Mouse (Mus musculus): ENCODE measurements around the gene Ppp1r10.

DNA sequence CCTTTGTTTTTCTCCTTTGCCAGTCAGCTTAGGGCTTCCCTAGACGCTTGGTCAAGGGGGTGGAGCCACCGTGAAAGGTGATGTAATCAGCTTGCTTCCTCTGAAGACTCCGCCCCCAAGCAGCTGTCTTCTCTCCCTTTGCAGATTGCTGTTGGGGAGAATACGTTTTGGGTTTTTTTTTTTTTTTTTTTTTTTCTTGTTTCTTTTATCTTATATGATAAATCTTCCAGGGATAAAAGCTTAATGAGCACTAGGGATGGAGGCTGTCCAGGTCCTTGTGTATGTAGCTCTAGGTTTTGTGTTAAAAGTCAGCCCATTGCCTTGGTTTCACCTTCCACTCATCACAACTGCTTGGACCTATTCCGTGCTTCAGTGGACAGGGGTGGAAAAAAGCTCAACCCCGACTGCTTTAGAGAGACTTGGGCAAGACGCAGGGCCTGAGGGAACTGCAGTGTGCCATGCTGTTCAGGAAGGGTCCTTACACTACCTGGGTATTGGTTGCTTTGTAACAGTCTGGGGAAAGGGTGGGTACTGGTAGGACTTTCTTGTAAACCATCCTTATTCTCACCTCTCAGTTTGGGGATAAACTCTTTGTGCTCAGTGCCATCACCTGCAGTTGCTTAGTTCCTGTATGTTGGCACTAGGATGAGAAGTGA is 3.0 kb downstream of the Ppp1r10 start:
- TF ChIP-seq POLR2AphosphoS5 (IDR thresholded peaks at IDR 0.05; ENCODE audit: insufficient replicate concordance, low read depth, low read length) (peak; percentile 91; the same call in 1 of the 2 replicates), CTCF (IDR thresholded peaks at IDR 0.05; ENCODE audit: low read depth, low read length) (no peak)
